Mouse (Mus musculus) embryonic fibroblast, embryonic 13.5 days (primary cell): ENCODE measurements around the gene Olfr1061.
"Not testable (repeated sequence)": the region's sequence is repeated elsewhere in the genome, so short reads cannot be mapped to it uniquely, and the experiment has no call there.

ENCODE experiments used
- CTCF ChIP-seq: IDR thresholded peaks from 2 replicates; pipeline ENCODE4 v1.5.1; 2011; ENCODE audit warnings: mild to moderate bottlenecking, control low read depth, low read length, moderate library complexity, borderline replicate concordance; ENCODE audit not compliant: insufficient read depth
- POLR2A ChIP-seq: IDR thresholded peaks from 2 replicates; pipeline ENCODE4 v1.6.1; 2011; ENCODE audit warnings: low read depth, mild to moderate bottlenecking, control low read depth, low read length, moderate library complexity

DNA sequence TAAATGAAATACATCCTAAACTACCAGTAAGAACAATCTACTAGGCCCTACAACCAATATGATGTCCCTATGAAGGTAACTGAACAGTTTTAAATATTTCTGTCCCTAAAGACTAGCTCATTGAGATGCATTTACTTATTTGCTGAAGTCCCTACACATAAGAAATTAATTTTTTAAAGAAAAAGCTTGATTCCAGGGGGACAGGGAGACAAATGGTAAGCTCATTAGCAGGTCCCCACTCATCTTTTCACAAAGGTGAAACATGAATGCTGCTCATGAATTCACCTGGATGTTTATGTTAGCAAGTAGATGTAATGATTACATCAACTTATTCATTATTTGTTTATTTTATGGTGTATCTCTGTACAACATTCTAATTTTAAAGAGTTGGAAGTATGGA is 12.8 kb upstream of the Olfr1061 start, which contains the start of gene Olfr1062:
- not testable (repeated sequence) for TF ChIP-seq POLR2A, CTCF
